Mouse (Mus musculus) T-helper 2 cell (primary cell): ENCODE measurements around the gene Mettl18.

Experiments used
- in situ Hi-C: fragments of 300-600 bp; cut with MboI, MseI; formaldehyde crosslinking; loops from one replicate; pipeline ENCODE4 v1.15.1; 2025; ENCODE audit warnings: high pct_unique_total_duplicates

The Mettl18 gene

GRCm38 (mm10) chr1:164040385-164041135 is 45.9 kb downstream of the Mettl18 start:
- in situ Hi-C loops: no loop called here

DNA sequence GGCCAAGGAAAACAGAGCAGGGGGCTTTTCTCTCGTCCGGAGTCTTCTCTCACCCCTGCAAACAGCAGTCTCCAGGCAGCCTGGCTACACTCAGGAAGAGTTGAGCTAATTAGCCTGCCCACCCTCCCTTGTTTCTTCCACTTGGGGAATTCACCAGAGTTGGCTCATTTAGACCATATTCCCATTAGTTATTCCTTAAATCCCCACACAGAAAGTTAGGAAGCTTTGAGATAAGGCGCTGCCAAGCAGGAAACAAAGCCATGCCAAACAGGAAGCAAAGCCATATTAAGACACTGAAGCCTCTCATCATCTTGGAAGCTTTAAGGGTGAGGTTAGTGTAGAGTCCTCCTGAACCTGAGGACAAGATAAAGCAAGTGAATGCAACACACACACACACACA is 48.9 kb downstream of the Mettl18 start:
- in situ Hi-C loops: no loop called here
